Mouse (Mus musculus): ENCODE data around the gene Nek6. TPM values are rescaled to one million over a fixed set of nuclear protein-coding genes. Genes with fewer than 3 reads are reported as not detected.

Nek6 gene
- total and polyA plus RNA-seq, 2 experiments from 2014 or later = 18.1 to 25.5 TPM

GRCm38 (mm10) chr2:38623411-38623810 lies 112.0 kb downstream of the Nek6 start:
- H3K4me1 ChIP-seq (ENCODE audit: control insufficient read depth, insufficient read depth) = no peaks in the 10 kb centered on the region
- H3K27ac ChIP-seq (ENCODE audit: low read depth) = no peak overlapping the region
- ATAC-seq (ENCODE audit: insufficient read depth, low read depth) = no peak
- H3K27me3 ChIP-seq (ENCODE audit: control insufficient read depth, insufficient read depth, low read length) = no peaks in the 10 kb centered on the region
- H3K4me3 ChIP-seq (ENCODE audit: low read depth, low read length) = no peak overlapping the region
- 81% methylated on average over 3 of the region's 3 CpGs for WGBS
- no peak overlapping the region for H3K9ac ChIP-seq (replicated peaks; ENCODE audit: low read depth, low read length)
- peaks cover 40% of the 10 kb centered on the region for H3K36me3 ChIP-seq (replicated peaks; ENCODE audit: control insufficient read depth, insufficient read depth, low read length)
- TF ChIP-seq CTCF (IDR thresholded peaks at IDR 0.05; ENCODE audit: low read depth) (no peak), EP300 (IDR thresholded peaks at IDR 0.05; ENCODE audit: low read depth) (no peak)
- H3K4me2 ChIP-seq (ENCODE audit: low read depth, low read length) = no peak overlapping the region
- no peaks in the 10 kb centered on the region for H3K9me3 ChIP-seq (replicated peaks; ENCODE audit: control insufficient read depth, low read length)
- no peak for DNase-seq (ENCODE audit: low spot score)

DNA sequence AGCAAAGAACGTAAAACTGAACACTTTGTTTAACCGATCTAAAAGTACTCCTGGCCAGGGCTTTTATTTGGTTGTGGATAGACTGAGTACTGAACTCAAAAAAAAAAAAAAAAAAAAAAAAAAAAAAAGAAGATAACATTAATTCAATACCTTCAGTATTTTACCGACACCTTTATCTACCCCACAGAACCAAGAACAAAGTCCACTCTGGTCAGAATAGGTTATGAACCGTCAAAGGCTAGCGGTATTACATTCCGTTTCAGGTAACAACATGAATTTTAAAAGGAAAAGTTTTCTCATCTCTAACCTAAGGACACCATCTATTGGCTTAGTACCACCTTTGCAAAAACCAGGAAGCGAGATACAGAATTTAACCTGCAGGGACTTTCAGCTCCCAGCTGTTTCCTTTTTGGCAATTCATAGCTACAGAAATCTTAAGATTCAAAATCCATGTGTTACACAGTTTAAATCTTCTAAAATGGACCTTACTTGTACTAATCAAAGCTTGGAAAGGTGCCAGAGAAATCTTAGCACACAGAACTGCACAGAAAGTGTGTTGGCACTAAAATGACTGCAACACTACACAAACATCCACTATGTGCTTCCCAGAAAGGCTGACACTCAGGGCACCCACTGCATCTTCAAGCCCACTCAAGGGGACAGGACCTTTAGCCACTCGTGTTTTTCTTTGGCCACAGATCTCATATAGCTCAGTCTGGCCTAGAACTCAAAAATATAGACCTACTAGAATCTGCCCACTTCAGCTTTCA lies 112.6 kb downstream of the Nek6 start:
- no peak overlapping the region for H3K4me3 ChIP-seq (ENCODE audit: low read depth, low read length)
- no peaks in the 10 kb centered on the region for H3K27me3 ChIP-seq (ENCODE audit: control insufficient read depth, insufficient read depth, low read length)
- H3K9ac ChIP-seq (replicated peaks; ENCODE audit: low read depth, low read length) = no peak overlapping the region
- no peak overlapping the region for H3K27ac ChIP-seq (ENCODE audit: low read depth)
- H3K4me2 ChIP-seq (ENCODE audit: low read depth, low read length) = no peak overlapping the region
- DNase-seq (ENCODE audit: low spot score) (no peak), ATAC-seq (ENCODE audit: insufficient read depth, low read depth) (no peak)
- H3K36me3 ChIP-seq (replicated peaks; ENCODE audit: control insufficient read depth, insufficient read depth, low read length) = peaks cover 46% of the 10 kb centered on the region
- no peaks in the 10 kb centered on the region for H3K9me3 ChIP-seq (replicated peaks; ENCODE audit: control insufficient read depth, low read length)
- WGBS = 88% methylated on average over 8 of the region's 8 CpGs
- TF ChIP-seq CTCF (IDR thresholded peaks at IDR 0.05; ENCODE audit: low read depth) = no peak
- H3K4me1 ChIP-seq (ENCODE audit: control insufficient read depth, insufficient read depth) = no peaks in the 10 kb centered on the region

DNA sequence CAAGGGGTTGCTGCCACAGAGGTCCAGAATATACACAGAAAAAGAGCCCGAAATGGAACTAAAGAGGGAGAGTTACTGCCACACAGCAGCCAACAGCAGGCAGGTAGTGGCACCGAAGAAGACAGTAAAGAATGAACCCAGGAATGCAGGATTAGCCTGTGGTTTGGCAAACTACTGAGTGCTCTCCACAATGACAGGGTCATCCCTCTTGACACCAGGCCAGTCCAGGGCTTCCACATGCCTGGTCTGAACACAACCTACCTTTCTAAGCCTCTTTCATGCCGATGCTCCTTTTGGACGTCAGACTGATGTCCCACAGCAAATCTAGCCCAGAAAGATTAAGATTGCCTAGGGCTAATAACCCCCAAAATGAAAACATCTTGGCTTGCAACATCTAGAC lies 117.4 kb downstream of the Nek6 start:
- Histone ChIP-seq H3K4me2 (ENCODE audit: low read depth, low read length) (no peak overlapping the region), H3K4me3 (ENCODE audit: low read depth, low read length) (no peak overlapping the region), H3K27me3 (ENCODE audit: control insufficient read depth, insufficient read depth, low read length) (no peaks in the 10 kb centered on the region), H3K36me3 (replicated peaks; ENCODE audit: control insufficient read depth, insufficient read depth, low read length) (peaks cover 78% of the 10 kb centered on the region), H3K9ac (replicated peaks; ENCODE audit: low read depth, low read length) (no peak overlapping the region), H3K4me1 (ENCODE audit: control insufficient read depth, insufficient read depth) (no peaks in the 10 kb centered on the region), H3K27ac (ENCODE audit: low read depth) (no peak overlapping the region), H3K9me3 (replicated peaks; ENCODE audit: control insufficient read depth, low read length) (no peaks in the 10 kb centered on the region)
- DNase-seq (ENCODE audit: low spot score) (no peak), ATAC-seq (ENCODE audit: insufficient read depth, low read depth) (no peak)
- no peak for TF ChIP-seq CTCF (IDR thresholded peaks at IDR 0.05; ENCODE audit: low read depth)
- TF ChIP-seq EP300 (IDR thresholded peaks at IDR 0.05; ENCODE audit: low read depth) = no peak
- 84% methylated on average over 4 of the region's 4 CpGs for WGBS

DNA sequence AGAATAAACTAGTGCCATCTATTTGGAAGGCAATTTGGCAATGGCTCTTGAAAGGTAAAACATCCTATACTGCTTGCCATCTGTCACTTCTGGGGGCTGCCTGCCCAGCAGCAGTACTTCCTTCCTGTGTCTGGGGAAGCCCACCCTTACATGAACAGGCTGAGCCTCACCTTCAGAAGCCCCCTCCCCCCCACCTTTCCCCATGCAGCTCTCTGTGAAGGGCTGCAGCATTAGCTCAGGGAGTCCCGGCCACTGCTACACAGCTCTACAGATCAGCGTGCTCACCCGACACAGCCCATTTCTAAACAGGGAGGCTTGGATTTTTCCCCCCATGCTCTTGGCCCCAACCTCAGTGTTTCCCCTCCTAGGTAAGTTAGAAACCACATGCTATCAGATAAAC lies 118.0 kb downstream of the Nek6 start:
- H3K36me3 ChIP-seq (replicated peaks; ENCODE audit: control insufficient read depth, insufficient read depth, low read length) = peaks cover 85% of the 10 kb centered on the region
- DNase-seq (ENCODE audit: low spot score) = no peak
- no peaks in the 10 kb centered on the region for H3K9me3 ChIP-seq (replicated peaks; ENCODE audit: control insufficient read depth, low read length)
- no peaks in the 10 kb centered on the region for H3K27me3 ChIP-seq (ENCODE audit: control insufficient read depth, insufficient read depth, low read length)
- H3K4me2 ChIP-seq (ENCODE audit: low read depth, low read length) = no peak overlapping the region
- no peak for ATAC-seq (ENCODE audit: insufficient read depth, low read depth)
- H3K4me1 ChIP-seq (ENCODE audit: control insufficient read depth, insufficient read depth) = no peaks in the 10 kb centered on the region
- TF ChIP-seq CTCF (IDR thresholded peaks at IDR 0.05; ENCODE audit: low read depth) (no peak), EP300 (IDR thresholded peaks at IDR 0.05; ENCODE audit: low read depth) (no peak)
- no peak overlapping the region for H3K4me3 ChIP-seq (ENCODE audit: low read depth, low read length)
- no peak overlapping the region for H3K9ac ChIP-seq (replicated peaks; ENCODE audit: low read depth, low read length)
- H3K27ac ChIP-seq (ENCODE audit: low read depth) = no peak overlapping the region
- 88% methylated on average over 3 of the region's 3 CpGs for WGBS

DNA sequence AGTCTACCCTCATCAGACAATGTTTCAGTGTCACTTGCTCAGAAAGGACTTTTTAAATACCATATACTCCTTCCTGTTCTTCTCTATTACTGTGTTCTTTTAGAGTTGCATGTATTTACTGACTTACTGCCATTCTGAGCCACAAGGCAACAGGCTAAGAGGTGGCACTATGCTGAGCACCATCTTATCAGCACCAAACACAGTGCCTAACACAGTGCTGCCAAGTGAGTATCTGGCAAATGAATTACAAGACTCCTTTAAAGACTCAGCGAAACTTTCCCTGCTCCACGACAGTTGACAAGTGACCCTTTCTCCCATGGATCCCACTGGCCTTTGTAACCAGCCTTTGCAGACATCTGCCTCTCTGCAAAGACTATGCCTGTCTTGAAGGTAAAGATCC lies 119.1 kb downstream of the Nek6 start:
- DNase-seq (ENCODE audit: low spot score) (no peak), ATAC-seq (ENCODE audit: insufficient read depth, low read depth) (no peak)
- Histone ChIP-seq H3K4me1 (ENCODE audit: control insufficient read depth, insufficient read depth) (no peaks in the 10 kb centered on the region), H3K4me3 (ENCODE audit: low read depth, low read length) (no peak overlapping the region), H3K4me2 (ENCODE audit: low read depth, low read length) (no peak overlapping the region), H3K27ac (ENCODE audit: low read depth) (no peak overlapping the region), H3K36me3 (replicated peaks; ENCODE audit: control insufficient read depth, insufficient read depth, low read length) (peaks cover 94% of the 10 kb centered on the region), H3K9me3 (replicated peaks; ENCODE audit: control insufficient read depth, low read length) (no peaks in the 10 kb centered on the region), H3K27me3 (ENCODE audit: control insufficient read depth, insufficient read depth, low read length) (no peaks in the 10 kb centered on the region), H3K9ac (replicated peaks; ENCODE audit: low read depth, low read length) (no peak overlapping the region)
- TF ChIP-seq EP300 (IDR thresholded peaks at IDR 0.05; ENCODE audit: low read depth) = no peak
- TF ChIP-seq CTCF (IDR thresholded peaks at IDR 0.05; ENCODE audit: low read depth) = no peak
- 76% methylated on average over 2 of the region's 2 CpGs for WGBS
